Mouse (Mus musculus) adrenal gland (tissue): ENCODE results near the gene Ccl4.

ENCODE experiments used
- intact Hi-C: fragments of 180-260 bp; cut with DNase I; formaldehyde crosslinking; loops from one replicate; pipeline ENCODE4 v1.15.1; 2025
- long read RNA-seq, 2 experiments: library from polyadenylated mRNA; unstranded; transcript quantifications; one replicate each; pipeline ENCODE4 v2.0.0; 2020; ENCODE audit warnings: borderline replicate concordance in 1 of 2; ENCODE audit not compliant: insufficient replicate concordance in 1 of 2

Gene Ccl4
- long read RNA-seq, experiment 1, partial matches to known transcripts: 0 of 3 reads
- long read RNA-seq, experiment 1, other reads (novel, unspliced or antisense): 0 of 3 reads
- long read RNA-seq, experiment 2: 0 reads

GRCm38 (mm10) chr11:83662204-83662603 is at the start of gene Ccl4:
Ccl4 (plus strand) TSS chr11:83662584.
- intact Hi-C loops: no loop called here

GRCm38 (mm10) chr11:83616586-83616985 is 45.8 kb upstream of the Ccl4 start:
- intact Hi-C loops: no loop called here

GRCm38 (mm10) chr11:83618238-83618637 is 44.1 kb upstream of the Ccl4 start:
- intact Hi-C loops: no loop called here

GRCm38 (mm10) chr11:83619037-83619436 is 43.3 kb upstream of the Ccl4 start:
- intact Hi-C loops: no loop called here

GRCm38 (mm10) chr11:83623586-83623985 is 38.8 kb upstream of the Ccl4 start:
- intact Hi-C loops: no loop called here

GRCm38 (mm10) chr11:83628808-83629207 is 33.6 kb upstream of the Ccl4 start:
- intact Hi-C loops: no loop called here

- intact Hi-C loops: no loop called here
These were observed 31.8 kb upstream of the Ccl4 start for GRCm38 (mm10) chr11:83630630-83631029.

GRCm38 (mm10) chr11:83631065-83631464 is 31.3 kb upstream of the Ccl4 start:
- intact Hi-C loops: no loop called here

GRCm38 (mm10) chr11:83632744-83633143 is 29.6 kb upstream of the Ccl4 start:
- intact Hi-C loops: no loop called here

GRCm38 (mm10) chr11:83634425-83634824 is 28.0 kb upstream of the Ccl4 start:
- intact Hi-C loops: no loop called here

- intact Hi-C loops: no loop called here
These were observed 27.5 kb upstream of the Ccl4 start for GRCm38 (mm10) chr11:83634898-83635297.

GRCm38 (mm10) chr11:83636742-83637235 is 25.6 kb upstream of the Ccl4 start:
- intact Hi-C loops: no loop called here

- intact Hi-C loops: no loop called here
These were observed 23.4 kb upstream of the Ccl4 start for GRCm38 (mm10) chr11:83638934-83639333.

GRCm38 (mm10) chr11:83639533-83639932 is 22.9 kb upstream of the Ccl4 start:
- intact Hi-C loops: no loop called here

GRCm38 (mm10) chr11:83640141-83640540 is 22.2 kb upstream of the Ccl4 start:
- intact Hi-C loops: no loop called here

GRCm38 (mm10) chr11:83641216-83641615 is 21.2 kb upstream of the Ccl4 start:
- intact Hi-C loops: no loop called here

GRCm38 (mm10) chr11:83645521-83645920 is 16.9 kb upstream of the Ccl4 start, which contains the start of gene Rpl9-ps1:
Rpl9-ps1 (minus strand) TSS chr11:83645621.
- intact Hi-C loops: no loop called here

- intact Hi-C loops: no loop called here
These were observed 15.8 kb upstream of the Ccl4 start for GRCm38 (mm10) chr11:83646356-83647149.

- intact Hi-C loops: no loop called here
These were observed 13.0 kb upstream of the Ccl4 start, which contains the start of gene Ccl3 for GRCm38 (mm10) chr11:83649305-83649841. Ccl3 (minus strand) TSS chr11:83649355.

- intact Hi-C loops: no loop called here
These were observed 7.8 kb upstream of the Ccl4 start for GRCm38 (mm10) chr11:83654606-83655005.

- intact Hi-C loops: no loop called here
These were observed 4.9 kb upstream of the Ccl4 start for GRCm38 (mm10) chr11:83657508-83657907.

- intact Hi-C loops: no loop called here
These were observed 3.6 kb upstream of the Ccl4 start for GRCm38 (mm10) chr11:83658797-83659196.
